Mouse (Mus musculus): ENCODE results near the gene Mipep. TPM values are rescaled to one million over a fixed set of nuclear protein-coding genes. Genes with fewer than 3 reads are reported as not detected.

The Mipep gene
- total RNA-seq (2022): 10 to 100 TPM; 38.3 to 40.6 (median 40.1) TPM

- DNase-seq: peak; percentile 78
Measured at GRCm38 (mm10) chr14:60784427-60785315, at the start of gene Mipep. Gene Mipep (plus strand): TSS chr14:60784573.

- no peak for DNase-seq
Measured at GRCm38 (mm10) chr14:60735206-60735605, 49.2 kb upstream of the Mipep start.

- DNase-seq: no peak
Measured at GRCm38 (mm10) chr14:60735848-60736547, 48.4 kb upstream of the Mipep start.

GRCm38 (mm10) chr14:60736591-60737192, 47.7 kb upstream of the Mipep start:
- peak; percentile 45 for DNase-seq

- DNase-seq: no peak
Measured at GRCm38 (mm10) chr14:60737202-60737611, 47.2 kb upstream of the Mipep start.

- no peak for DNase-seq
Measured at GRCm38 (mm10) chr14:60738434-60738938, 45.9 kb upstream of the Mipep start.

- no peak for DNase-seq
Measured at GRCm38 (mm10) chr14:60739155-60739554, 45.2 kb upstream of the Mipep start.

GRCm38 (mm10) chr14:60739616-60740015, 44.8 kb upstream of the Mipep start:
- DNase-seq: no peak

GRCm38 (mm10) chr14:60740507-60740906, 43.9 kb upstream of the Mipep start:
- no peak for DNase-seq

GRCm38 (mm10) chr14:60741033-60741432, 43.3 kb upstream of the Mipep start:
- no peak for DNase-seq

- DNase-seq: peak; percentile 60
Measured at GRCm38 (mm10) chr14:60741490-60741981, 42.8 kb upstream of the Mipep start.

- no peak for DNase-seq
Measured at GRCm38 (mm10) chr14:60743681-60744080, 40.7 kb upstream of the Mipep start.

- DNase-seq: no peak
Measured at GRCm38 (mm10) chr14:60745201-60745600, 39.2 kb upstream of the Mipep start.

GRCm38 (mm10) chr14:60746141-60746540, 38.2 kb upstream of the Mipep start:
- DNase-seq: no peak

- no peak for DNase-seq
Measured at GRCm38 (mm10) chr14:60747154-60747870, 37.1 kb upstream of the Mipep start.

- DNase-seq: no peak
Measured at GRCm38 (mm10) chr14:60749880-60750279, 34.5 kb upstream of the Mipep start.

- no peak for DNase-seq
Measured at GRCm38 (mm10) chr14:60751581-60751980, 32.8 kb upstream of the Mipep start.

GRCm38 (mm10) chr14:60752892-60753800, 31.2 kb upstream of the Mipep start:
- DNase-seq: peak; percentile 69

- no peak for DNase-seq
Measured at GRCm38 (mm10) chr14:60753801-60754126, 30.6 kb upstream of the Mipep start.

GRCm38 (mm10) chr14:60754656-60755055, 29.7 kb upstream of the Mipep start:
- no peak for DNase-seq

- no peak for DNase-seq
Measured at GRCm38 (mm10) chr14:60756271-60756670, 28.1 kb upstream of the Mipep start.

All from adrenal gland, adult 8-10 months (tissue).